Mouse (Mus musculus) kidney, adult 2 months (tissue): ENCODE data around the gene Tial1.

Experiments used
- CTCF ChIP-seq: fragments of 200-500 bp; conservative IDR thresholded peaks from 2 replicates; pipeline ENCODE4 v1.5.1; 2011; ENCODE audit warnings: low read depth, mild to moderate bottlenecking, control low read depth, low read length, moderate library complexity, mixed read lengths; ENCODE audit not compliant: insufficient read depth, insufficient read length
- POLR2A ChIP-seq: fragments of 200-500 bp; IDR thresholded peaks from one replicate; pipeline ENCODE4 v1.6.1; 2011; ENCODE audit warnings: low read depth, low read length, control low read depth

DNA sequence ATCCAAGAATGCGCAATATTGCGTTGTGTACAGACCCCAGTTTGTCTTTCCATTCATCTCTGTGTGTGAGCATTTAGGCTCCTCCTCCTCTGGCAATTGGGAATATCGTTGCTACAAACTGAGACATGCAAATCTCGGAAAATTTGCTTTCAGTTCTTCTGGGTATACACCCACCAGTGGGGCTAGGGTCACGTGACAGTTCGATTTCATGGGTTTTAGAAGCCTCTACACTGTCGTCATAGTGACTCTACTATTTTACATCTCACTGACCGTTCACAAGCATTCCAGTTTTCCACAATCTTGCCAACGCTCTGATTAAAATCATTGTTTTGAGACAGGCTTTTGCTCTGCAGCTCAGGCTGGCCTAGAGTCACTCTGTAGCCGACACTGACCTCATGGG lies 28.9 kb downstream of the Tial1 start:
- no peak for TF ChIP-seq CTCF
- TF ChIP-seq POLR2A, result no peak
